Mouse (Mus musculus) intestine, embryonic 15.5 days (tissue): ENCODE measurements around the gene Fsd2. TPM values are rescaled to one million over a fixed set of nuclear protein-coding genes. Genes with fewer than 3 reads are reported as not detected.

Experiments used
- ATAC-seq: fragments of 200-750 bp; cut with Nextera tagmentation; 2 replicates; pipeline ENCODE4 v1.8.0; 2017; ENCODE audit warnings: moderate TSS enrichment, moderate library complexity
- H3K27ac ChIP-seq: fragments of 300-500 bp; sonication (generic); 2 replicates; pipeline ENCODE4 v1.5.1; 2015; ENCODE audit warnings: mild to moderate bottlenecking, inconsistent platforms
- H3K27me3 ChIP-seq: fragments of 300-500 bp; sonication (generic); replicated peaks from 2 replicates; pipeline ENCODE4 v1.6.1; 2015; ENCODE audit warnings: inconsistent platforms
- H3K36me3 ChIP-seq: fragments of 300-500 bp; sonication (generic); 2 replicates; pipeline ENCODE4 v1.6.1; 2015; ENCODE audit warnings: inconsistent platforms
- H3K4me1 ChIP-seq: fragments of 300-500 bp; sonication (generic); replicated peaks from 2 replicates; pipeline ENCODE4 v1.6.1; 2015; ENCODE audit warnings: inconsistent platforms
- H3K4me2 ChIP-seq: fragments of 300-500 bp; sonication (generic); replicated peaks from 2 replicates; pipeline ENCODE4 v1.6.1; 2015; ENCODE audit warnings: mild to moderate bottlenecking, inconsistent platforms
- H3K4me3 ChIP-seq: fragments of 300-500 bp; sonication (generic); replicated peaks from 2 replicates; pipeline ENCODE4 v1.5.1; 2015; ENCODE audit warnings: inconsistent platforms
- H3K9ac ChIP-seq: fragments of 300-500 bp; sonication (generic); 2 replicates; pipeline ENCODE4 v1.6.1; 2015; ENCODE audit warnings: inconsistent platforms
- H3K9me3 ChIP-seq: fragments of 300-500 bp; sonication (generic); 2 replicates; pipeline ENCODE4 v1.6.1; 2016; ENCODE audit warnings: inconsistent platforms
- WGBS: fragments of 180-500 bp; shearing (Covaris S2); methylation state at CpG from one replicate; pipeline ENCODE4 v1.1.7; 2015; 5-methylcytosine and 5-hydroxymethylcytosine counted together
- polyA plus RNA-seq: library from polyadenylated mRNA; unstranded; fragments of >200 nt; fragmentation: Nextera tagmentation; extraction: Ambion mirVana; gene quantifications from 2 replicates; pipeline ENCODE4 v1.2.1, GENCODE M21; 2015

The Fsd2 gene
- polyA plus RNA-seq, 1 experiment from 2014 or later: 0.15 TPM

- Histone ChIP-seq H3K4me1 (peaks cover 6% of the 10 kb centered on the region; the same call in 1 of the 2 replicates), H3K4me3 (peak within 1 kb of the TSS; percentile 98), H3K9me3 (no peaks in the 10 kb centered on the region), H3K4me2 (peak within 1 kb of the TSS; percentile 81), H3K27me3 (no peaks in the 10 kb centered on the region), H3K36me3 (0 out of 2 replicates have a peak, but pooled peaks cover 4% of the 10 kb centered on the region), H3K27ac (peak within 1 kb of the TSS; percentile 98), H3K9ac (peak within 1 kb of the TSS; percentile 92)
- under 1% methylated on average over 92 of the region's 96 CpGs for WGBS
- ATAC-seq: peak; percentile 99
Measured at GRCm38 (mm10) chr7:81571108-81571940, 4.6 kb upstream of the Fsd2 start, which contains the start of gene Whamm. TSS of gene Whamm (plus strand) at chr7:81571266.

GRCm38 (mm10) chr7:81570752-81571107 lies 4.0 kb upstream of the Fsd2 start:
- H3K9me3 ChIP-seq: no peaks in the 10 kb centered on the region
- peak overlapping the region; percentile 81 for H3K4me2 ChIP-seq
- no peak overlapping the region for H3K27ac ChIP-seq
- H3K27me3 ChIP-seq: no peaks in the 10 kb centered on the region
- H3K4me3 ChIP-seq: peak overlapping the region; percentile 98
- no peak overlapping the region for H3K9ac ChIP-seq
- H3K36me3 ChIP-seq: 0 out of 2 replicates have a peak, but pooled peaks cover 4% of the 10 kb centered on the region
- peaks cover 6% of the 10 kb centered on the region; the same call in 1 of the 2 replicates for H3K4me1 ChIP-seq
- no peak; the same call in 1 of the 2 replicates for ATAC-seq
- WGBS: 5% methylated on average over 5 of the region's 5 CpGs

- Histone ChIP-seq H3K36me3 (0 out of 2 replicates have a peak, but pooled peaks cover 4% of the 10 kb centered on the region), H3K4me2 (no peak overlapping the region), H3K27ac (no peak overlapping the region), H3K4me3 (no peak overlapping the region), H3K9ac (no peak overlapping the region), H3K4me1 (peaks cover 6% of the 10 kb centered on the region; the same call in 1 of the 2 replicates), H3K9me3 (no peaks in the 10 kb centered on the region), H3K27me3 (no peaks in the 10 kb centered on the region)
- 82% methylated on average over 3 of the region's 3 CpGs for WGBS
- no peak for ATAC-seq
Measured at GRCm38 (mm10) chr7:81570271-81570670, 3.5 kb upstream of the Fsd2 start.

GRCm38 (mm10) chr7:81569851-81570250 lies 3.1 kb upstream of the Fsd2 start:
- Histone ChIP-seq H3K36me3 (no peaks in the 10 kb centered on the region), H3K9ac (no peak overlapping the region), H3K4me1 (peaks cover 6% of the 10 kb centered on the region; the same call in 1 of the 2 replicates), H3K4me2 (no peak overlapping the region), H3K27me3 (no peaks in the 10 kb centered on the region), H3K9me3 (no peaks in the 10 kb centered on the region), H3K4me3 (no peak overlapping the region), H3K27ac (no peak overlapping the region)
- 90% methylated on average over 1 of the region's 1 CpGs for WGBS
- ATAC-seq: no peak

GRCm38 (mm10) chr7:81567396-81567795 lies 652 bp upstream of the Fsd2 start:
- Histone ChIP-seq H3K9ac (no peak overlapping the region), H3K27ac (no peak overlapping the region), H3K4me1 (0 out of 2 replicates have a peak, but pooled peaks cover under 1% of the 10 kb centered on the region), H3K36me3 (no peaks in the 10 kb centered on the region), H3K27me3 (no peaks in the 10 kb centered on the region), H3K9me3 (no peaks in the 10 kb centered on the region), H3K4me2 (no peak overlapping the region), H3K4me3 (no peak overlapping the region)
- 94% methylated on average over 5 of the region's 5 CpGs for WGBS
- no peak for ATAC-seq

- no peak overlapping the region for H3K4me2 ChIP-seq
- no peak overlapping the region for H3K9ac ChIP-seq
- H3K4me1 ChIP-seq: no peaks in the 10 kb centered on the region
- ATAC-seq: no peak
- 75% methylated on average over 4 of the region's 4 CpGs for WGBS
- no peak overlapping the region for H3K27ac ChIP-seq
- no peaks in the 10 kb centered on the region for H3K9me3 ChIP-seq
- H3K36me3 ChIP-seq: no peaks in the 10 kb centered on the region
- no peak overlapping the region for H3K4me3 ChIP-seq
- no peaks in the 10 kb centered on the region for H3K27me3 ChIP-seq
Measured at GRCm38 (mm10) chr7:81566332-81566731, 412 bp downstream of the Fsd2 start.

- no peak for ATAC-seq
- no peak overlapping the region for H3K4me3 ChIP-seq
- WGBS: 65% methylated on average over 7 of the region's 7 CpGs
- no peaks in the 10 kb centered on the region for H3K36me3 ChIP-seq
- no peak overlapping the region for H3K27ac ChIP-seq
- H3K27me3 ChIP-seq: no peaks in the 10 kb centered on the region
- no peaks in the 10 kb centered on the region for H3K9me3 ChIP-seq
- H3K4me2 ChIP-seq: no peak overlapping the region
- H3K9ac ChIP-seq: no peak overlapping the region
- no peaks in the 10 kb centered on the region for H3K4me1 ChIP-seq
Measured at GRCm38 (mm10) chr7:81565381-81566055, 1.2 kb downstream of the Fsd2 start.

- no peaks in the 10 kb centered on the region for H3K27me3 ChIP-seq
- H3K9me3 ChIP-seq: no peaks in the 10 kb centered on the region
- 75% methylated on average over 7 of the region's 7 CpGs for WGBS
- H3K36me3 ChIP-seq: no peaks in the 10 kb centered on the region
- no peak for ATAC-seq
- no peak overlapping the region for H3K4me2 ChIP-seq
- H3K9ac ChIP-seq: no peak overlapping the region
- H3K4me1 ChIP-seq: no peaks in the 10 kb centered on the region
- H3K27ac ChIP-seq: no peak overlapping the region
- no peak overlapping the region for H3K4me3 ChIP-seq
Measured at GRCm38 (mm10) chr7:81564766-81565165, 2.0 kb downstream of the Fsd2 start.

GRCm38 (mm10) chr7:81563506-81564015 lies 3.2 kb downstream of the Fsd2 start:
- H3K4me3 ChIP-seq: no peak overlapping the region
- H3K4me2 ChIP-seq: no peak overlapping the region
- no peaks in the 10 kb centered on the region for H3K4me1 ChIP-seq
- H3K27me3 ChIP-seq: no peaks in the 10 kb centered on the region
- no peak overlapping the region for H3K9ac ChIP-seq
- no peak for ATAC-seq
- 73% methylated on average over 4 of the region's 4 CpGs for WGBS
- no peaks in the 10 kb centered on the region for H3K9me3 ChIP-seq
- no peak overlapping the region for H3K27ac ChIP-seq
- no peaks in the 10 kb centered on the region for H3K36me3 ChIP-seq

- H3K27me3 ChIP-seq: no peaks in the 10 kb centered on the region
- no peak for ATAC-seq
- H3K4me3 ChIP-seq: no peak overlapping the region
- H3K9ac ChIP-seq: no peak overlapping the region
- H3K27ac ChIP-seq: no peak overlapping the region
- no peaks in the 10 kb centered on the region for H3K9me3 ChIP-seq
- H3K4me2 ChIP-seq: no peak overlapping the region
- 67% methylated on average over 5 of the region's 5 CpGs for WGBS
- H3K36me3 ChIP-seq: no peaks in the 10 kb centered on the region
- H3K4me1 ChIP-seq: no peaks in the 10 kb centered on the region
Measured at GRCm38 (mm10) chr7:81561211-81561610, 5.5 kb downstream of the Fsd2 start.

- no peak for ATAC-seq
- H3K27me3 ChIP-seq: no peaks in the 10 kb centered on the region
- H3K4me2 ChIP-seq: no peak overlapping the region
- H3K9me3 ChIP-seq: no peaks in the 10 kb centered on the region
- no peak overlapping the region for H3K9ac ChIP-seq
- H3K36me3 ChIP-seq: no peaks in the 10 kb centered on the region
- no peaks in the 10 kb centered on the region for H3K4me1 ChIP-seq
- H3K4me3 ChIP-seq: no peak overlapping the region
- 58% methylated on average over 8 of the region's 8 CpGs for WGBS
- H3K27ac ChIP-seq: no peak overlapping the region
Measured at GRCm38 (mm10) chr7:81560101-81561049, 6.4 kb downstream of the Fsd2 start.
